Mouse (Mus musculus) forebrain, embryonic 15.5 days (tissue): ENCODE measurements around the gene Foxp2. TPM values are rescaled to one million over a fixed set of nuclear protein-coding genes. Genes with fewer than 3 reads are reported as not detected.
A peak's percentile ranks its signal among the peaks of the same experiment; 100 is the strongest.

Source experiments
- ATAC-seq: fragments of 200-750 bp; cut with Nextera tagmentation; replicated peaks from 2 replicates; pipeline ENCODE4 v1.8.0; 2017; ENCODE audit warnings: mild to moderate bottlenecking, moderate TSS enrichment, moderate library complexity
- H3K27ac ChIP-seq: fragments of 300-500 bp; sonication (generic); replicated peaks from 2 replicates; pipeline ENCODE4 v1.5.1; 2015; ENCODE audit warnings: mild to moderate bottlenecking, inconsistent platforms
- H3K27me3 ChIP-seq: fragments of 300-500 bp; sonication (generic); 2 replicates; pipeline ENCODE4 v1.6.1; 2015; ENCODE audit warnings: inconsistent platforms
- H3K36me3 ChIP-seq: fragments of 300-500 bp; sonication (generic); 2 replicates; pipeline ENCODE4 v1.6.1; 2015; ENCODE audit warnings: mild to moderate bottlenecking, inconsistent platforms
- H3K4me1 ChIP-seq: fragments of 300-500 bp; sonication (generic); 2 replicates; pipeline ENCODE4 v1.6.1; 2015; ENCODE audit warnings: inconsistent platforms
- H3K4me2 ChIP-seq: fragments of 300-500 bp; sonication (generic); replicated peaks from 2 replicates; pipeline ENCODE4 v1.6.1; 2015; ENCODE audit warnings: mild to moderate bottlenecking, inconsistent platforms
- H3K4me3 ChIP-seq: fragments of 300-500 bp; sonication (generic); 2 replicates; pipeline ENCODE4 v1.5.1; 2015; ENCODE audit warnings: mild to moderate bottlenecking, inconsistent platforms
- H3K9ac ChIP-seq: fragments of 300-500 bp; sonication (generic); replicated peaks from 2 replicates; pipeline ENCODE4 v1.6.1; 2015; ENCODE audit warnings: mild to moderate bottlenecking, inconsistent platforms
- H3K9me3 ChIP-seq: fragments of 300-500 bp; sonication (generic); 2 replicates; pipeline ENCODE4 v1.6.1; 2016; ENCODE audit warnings: inconsistent platforms
- WGBS: fragments of 180-500 bp; shearing (Covaris S2); methylation state at CpG from one replicate; pipeline ENCODE4 v1.1.7; 2015; ENCODE audit warnings: mixed read lengths; 5-methylcytosine and 5-hydroxymethylcytosine counted together
- polyA plus RNA-seq: library from polyadenylated mRNA; unstranded; fragments of >200 nt; fragmentation: Nextera tagmentation; extraction: Ambion mirVana; gene quantifications from 2 replicates; pipeline ENCODE4 v1.2.1, GENCODE M21; 2015

Foxp2 gene
- polyA plus RNA-seq, 1 experiment from 2014 or later, result 38.4 TPM

GRCm38 (mm10) chr6:15142094-15142493, 240.9 kb downstream of the Foxp2 start:
- Histone ChIP-seq H3K27ac (no peak overlapping the region), H3K4me2 (no peak overlapping the region), H3K4me3 (no peak overlapping the region), H3K4me1 (0 out of 2 replicates have a peak, but pooled peaks cover 3% of the 10 kb centered on the region), H3K36me3 (no peaks in the 10 kb centered on the region), H3K9ac (no peak overlapping the region), H3K9me3 (no peaks in the 10 kb centered on the region), H3K27me3 (no peaks in the 10 kb centered on the region)
- ATAC-seq, result no peak
- WGBS, result 67% methylated on average over 1 of the region's 1 CpGs

GRCm38 (mm10) chr6:15151619-15152018, 250.5 kb downstream of the Foxp2 start:
- peaks cover 6% of the 10 kb centered on the region for H3K4me1 ChIP-seq
- H3K9me3 ChIP-seq, result no peaks in the 10 kb centered on the region
- H3K4me3 ChIP-seq, result no peak overlapping the region
- H3K36me3 ChIP-seq, result no peaks in the 10 kb centered on the region
- no peak overlapping the region for H3K4me2 ChIP-seq
- WGBS, result 12% methylated on average over 3 of the region's 3 CpGs
- no peak overlapping the region for H3K9ac ChIP-seq
- 0 out of 2 replicates have a peak, but pooled peaks have one; percentile 26 for ATAC-seq
- no peaks in the 10 kb centered on the region for H3K27me3 ChIP-seq
- no peak overlapping the region for H3K27ac ChIP-seq

GRCm38 (mm10) chr6:15163508-15164053, 262.4 kb downstream of the Foxp2 start:
- Histone ChIP-seq H3K27ac (no peak overlapping the region), H3K4me1 (no peaks in the 10 kb centered on the region), H3K27me3 (no peaks in the 10 kb centered on the region), H3K9ac (no peak overlapping the region), H3K9me3 (no peaks in the 10 kb centered on the region), H3K4me2 (no peak overlapping the region), H3K4me3 (no peak overlapping the region), H3K36me3 (no peaks in the 10 kb centered on the region)
- WGBS, result 84% methylated on average over 2 of the region's 2 CpGs
- ATAC-seq, result no peak

- Histone ChIP-seq H3K36me3 (no peaks in the 10 kb centered on the region), H3K9ac (no peak overlapping the region), H3K4me1 (no peaks in the 10 kb centered on the region), H3K27ac (no peak overlapping the region), H3K9me3 (no peaks in the 10 kb centered on the region), H3K27me3 (no peaks in the 10 kb centered on the region), H3K4me3 (no peak overlapping the region), H3K4me2 (no peak overlapping the region)
- ATAC-seq, result no peak
Observed at GRCm38 (mm10) chr6:15176754-15177153, 275.6 kb downstream of the Foxp2 start.

- H3K9ac ChIP-seq, result no peak overlapping the region
- ATAC-seq, result no peak
- H3K4me1 ChIP-seq, result peaks cover 32% of the 10 kb centered on the region
- no peaks in the 10 kb centered on the region for H3K27me3 ChIP-seq
- no peaks in the 10 kb centered on the region for H3K9me3 ChIP-seq
- no peak overlapping the region for H3K27ac ChIP-seq
- H3K4me2 ChIP-seq, result no peak overlapping the region
- no peak overlapping the region for H3K4me3 ChIP-seq
- H3K36me3 ChIP-seq, result no peaks in the 10 kb centered on the region
- WGBS, result 75% methylated on average over 5 of the region's 5 CpGs
Observed at GRCm38 (mm10) chr6:15192877-15193276, 291.7 kb downstream of the Foxp2 start.

GRCm38 (mm10) chr6:15242176-15242942, 341.2 kb downstream of the Foxp2 start:
- H3K27me3 ChIP-seq, result no peaks in the 10 kb centered on the region
- WGBS, result 52% methylated on average over 10 of the region's 10 CpGs
- ATAC-seq, result peak; percentile 73

GRCm38 (mm10) chr6:15257393-15257792, 356.2 kb downstream of the Foxp2 start:
- no peak; the same call in 1 of the 2 replicates for ATAC-seq
- Histone ChIP-seq H3K36me3 (no peaks in the 10 kb centered on the region), H3K4me1 (peaks cover 9% of the 10 kb centered on the region), H3K9me3 (no peaks in the 10 kb centered on the region), H3K27me3 (no peaks in the 10 kb centered on the region), H3K4me3 (no peak overlapping the region), H3K4me2 (no peak overlapping the region), H3K27ac (no peak overlapping the region), H3K9ac (no peak overlapping the region)
- WGBS, result 16% methylated on average over 7 of the region's 7 CpGs

More at GRCm38 (mm10) chr6:15242176-15242942, 341.2 kb downstream of the Foxp2 start:
- no peaks in the 10 kb centered on the region for H3K4me1 ChIP-seq
- H3K9ac ChIP-seq, result no peak overlapping the region
- H3K4me3 ChIP-seq, result no peak overlapping the region
- H3K4me2 ChIP-seq, result no peak overlapping the region
- H3K36me3 ChIP-seq, result no peaks in the 10 kb centered on the region
- no peak overlapping the region for H3K27ac ChIP-seq
- no peaks in the 10 kb centered on the region for H3K9me3 ChIP-seq

- Histone ChIP-seq H3K27me3 (no peaks in the 10 kb centered on the region), H3K9me3 (no peaks in the 10 kb centered on the region), H3K9ac (no peak overlapping the region), H3K4me3 (no peak overlapping the region), H3K36me3 (no peaks in the 10 kb centered on the region), H3K4me1 (peaks cover 9% of the 10 kb centered on the region), H3K27ac (no peak overlapping the region), H3K4me2 (no peak overlapping the region)
- ATAC-seq, result no peak
- 74% methylated on average over 6 of the region's 6 CpGs for WGBS
Observed at GRCm38 (mm10) chr6:15257893-15258292, 356.7 kb downstream of the Foxp2 start.

- H3K4me1 ChIP-seq, result no peaks in the 10 kb centered on the region
- H3K4me3 ChIP-seq, result no peak overlapping the region
- no peaks in the 10 kb centered on the region for H3K9me3 ChIP-seq
- no peaks in the 10 kb centered on the region for H3K27me3 ChIP-seq
- no peaks in the 10 kb centered on the region for H3K36me3 ChIP-seq
- no peak for ATAC-seq
- no peak overlapping the region for H3K9ac ChIP-seq
- H3K27ac ChIP-seq, result no peak overlapping the region
- no peak overlapping the region for H3K4me2 ChIP-seq
- 92% methylated on average over 2 of the region's 2 CpGs for WGBS
Observed at GRCm38 (mm10) chr6:15268136-15268535, 367.0 kb downstream of the Foxp2 start.

- WGBS, result 18% methylated on average over 3 of the region's 3 CpGs
- no peaks in the 10 kb centered on the region for H3K27me3 ChIP-seq
- ATAC-seq, result peak; percentile 81
- H3K9me3 ChIP-seq, result no peaks in the 10 kb centered on the region
- peaks cover 13% of the 10 kb centered on the region for H3K4me1 ChIP-seq
- H3K27ac ChIP-seq, result no peak overlapping the region
- H3K36me3 ChIP-seq, result no peaks in the 10 kb centered on the region
- no peak overlapping the region for H3K4me3 ChIP-seq
- no peak overlapping the region for H3K9ac ChIP-seq
- no peak overlapping the region for H3K4me2 ChIP-seq
Observed at GRCm38 (mm10) chr6:15285213-15285612, 384.1 kb downstream of the Foxp2 start.

- H3K4me2 ChIP-seq, result no peak overlapping the region
- H3K4me3 ChIP-seq, result no peak overlapping the region
- no peak overlapping the region for H3K9ac ChIP-seq
- no peaks in the 10 kb centered on the region for H3K4me1 ChIP-seq
- no peak for ATAC-seq
- H3K36me3 ChIP-seq, result no peaks in the 10 kb centered on the region
- H3K9me3 ChIP-seq, result no peaks in the 10 kb centered on the region
- no peak overlapping the region for H3K27ac ChIP-seq
- no peaks in the 10 kb centered on the region for H3K27me3 ChIP-seq
- WGBS, result 85% methylated on average over 5 of the region's 5 CpGs
Observed at GRCm38 (mm10) chr6:15294081-15294480, 392.9 kb downstream of the Foxp2 start.

- Histone ChIP-seq H3K4me1 (no peaks in the 10 kb centered on the region), H3K27me3 (no peaks in the 10 kb centered on the region), H3K36me3 (no peaks in the 10 kb centered on the region), H3K9ac (no peak overlapping the region), H3K27ac (no peak overlapping the region), H3K4me2 (no peak overlapping the region), H3K4me3 (no peak overlapping the region), H3K9me3 (no peaks in the 10 kb centered on the region)
- 0 out of 2 replicates have a peak, but pooled peaks have one; percentile 63 for ATAC-seq
- 12% methylated on average over 1 of the region's 1 CpGs for WGBS
Observed at GRCm38 (mm10) chr6:15299279-15299678, 398.1 kb downstream of the Foxp2 start.
